Mouse (Mus musculus): Measurements from ENCODE around the gene Tcp10c.
"Not testable (repeated sequence)": the region's sequence is repeated elsewhere in the genome, so short reads cannot be mapped to it uniquely, and the experiment has no call there.

DNA sequence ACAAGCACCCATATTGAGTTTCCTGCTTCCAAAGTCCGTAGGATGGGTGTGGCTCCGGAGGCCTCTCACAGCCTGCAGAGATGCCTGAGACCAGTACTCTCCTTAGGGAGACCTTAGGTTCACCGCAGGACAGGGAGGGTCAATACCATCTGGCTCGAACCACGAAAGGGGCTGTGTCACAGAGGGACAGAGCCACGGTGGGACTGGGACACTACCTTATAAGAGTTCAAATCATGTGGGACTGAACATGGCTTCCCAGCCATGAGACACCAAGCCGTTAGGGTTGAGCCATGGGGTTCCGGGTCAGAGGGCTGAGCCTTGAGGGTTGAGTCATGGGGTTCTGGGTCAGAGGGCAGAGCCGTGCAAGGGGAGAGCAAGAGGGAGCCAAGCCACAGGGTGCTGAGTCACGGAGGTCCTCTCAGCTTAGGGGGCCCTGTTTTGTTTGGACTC, 45.2 kb upstream of the Tcp10c start:
- TF ChIP-seq POLR2A (IDR thresholded peaks at IDR 0.05; ENCODE audit: borderline replicate concordance, extremely low read depth, low read depth, low read length); CTCF (IDR thresholded peaks at IDR 0.05; ENCODE audit: insufficient read depth, low read length): not testable (repeated sequence)

All from lung, adult 2 months (tissue).